Mouse (Mus musculus): ENCODE measurements around the gene Pgs1. TPM values are rescaled to one million over a fixed set of nuclear protein-coding genes. Genes with fewer than 3 reads are reported as not detected.

The Pgs1 gene
- polyA plus RNA-seq, 1 experiment from 2014 or later = 47.1 TPM

DNA sequence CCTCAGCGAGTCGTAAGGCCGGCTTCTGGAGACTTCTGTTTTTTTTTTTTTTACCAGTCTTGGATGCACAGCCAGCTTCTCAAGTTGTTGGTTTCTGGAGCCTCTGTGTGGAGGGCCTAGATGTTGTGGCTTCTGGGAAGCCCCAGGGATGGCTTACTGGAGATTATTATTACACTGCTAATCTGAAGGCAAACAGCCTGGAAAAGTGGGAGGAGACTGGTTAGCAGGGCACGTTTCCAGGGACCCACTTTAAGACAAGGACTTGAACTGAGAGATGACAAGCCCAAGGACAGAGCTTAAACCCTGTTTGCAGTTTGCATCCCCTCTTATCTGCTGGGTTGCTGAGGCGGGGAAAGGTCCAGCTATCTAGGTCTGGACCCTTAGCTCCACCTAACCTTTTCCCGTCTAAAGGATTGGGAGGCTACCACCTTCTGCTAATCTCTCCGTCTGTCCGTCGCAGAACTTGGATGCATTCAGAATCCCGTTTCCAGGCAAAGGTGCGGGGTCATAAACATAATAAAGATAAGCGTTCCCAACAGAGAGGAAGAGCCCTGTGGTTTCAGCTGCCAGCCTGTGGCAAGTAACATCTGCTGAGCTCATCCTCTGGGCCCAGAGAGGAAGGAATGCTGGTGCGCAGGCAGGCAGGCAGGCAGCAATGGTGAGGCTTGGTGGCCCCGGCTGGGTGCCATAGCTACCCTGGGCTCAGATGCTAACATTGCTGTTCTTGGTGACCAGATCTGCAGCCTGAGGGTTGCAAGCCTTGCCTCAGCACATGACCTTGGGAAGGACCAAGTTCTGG is 11.6 kb upstream of the Pgs1 start:
- H3K9me3 ChIP-seq (replicated peaks) = no peaks in the 10 kb centered on the region
- peaks cover 39% of the 10 kb centered on the region for H3K4me1 ChIP-seq
- DNase-seq (ENCODE audit: low spot score) = no peak
- no peaks in the 10 kb centered on the region for H3K36me3 ChIP-seq
- H3K27ac ChIP-seq = peak overlapping the region; percentile 81
- H3K4me3 ChIP-seq = no peak overlapping the region
- 38% methylated on average over 14 of the region's 14 CpGs for WGBS
- H3K27me3 ChIP-seq (ENCODE audit: low read depth, poor library complexity, severe bottlenecking) = peaks cover 54% of the 10 kb centered on the region

DNA sequence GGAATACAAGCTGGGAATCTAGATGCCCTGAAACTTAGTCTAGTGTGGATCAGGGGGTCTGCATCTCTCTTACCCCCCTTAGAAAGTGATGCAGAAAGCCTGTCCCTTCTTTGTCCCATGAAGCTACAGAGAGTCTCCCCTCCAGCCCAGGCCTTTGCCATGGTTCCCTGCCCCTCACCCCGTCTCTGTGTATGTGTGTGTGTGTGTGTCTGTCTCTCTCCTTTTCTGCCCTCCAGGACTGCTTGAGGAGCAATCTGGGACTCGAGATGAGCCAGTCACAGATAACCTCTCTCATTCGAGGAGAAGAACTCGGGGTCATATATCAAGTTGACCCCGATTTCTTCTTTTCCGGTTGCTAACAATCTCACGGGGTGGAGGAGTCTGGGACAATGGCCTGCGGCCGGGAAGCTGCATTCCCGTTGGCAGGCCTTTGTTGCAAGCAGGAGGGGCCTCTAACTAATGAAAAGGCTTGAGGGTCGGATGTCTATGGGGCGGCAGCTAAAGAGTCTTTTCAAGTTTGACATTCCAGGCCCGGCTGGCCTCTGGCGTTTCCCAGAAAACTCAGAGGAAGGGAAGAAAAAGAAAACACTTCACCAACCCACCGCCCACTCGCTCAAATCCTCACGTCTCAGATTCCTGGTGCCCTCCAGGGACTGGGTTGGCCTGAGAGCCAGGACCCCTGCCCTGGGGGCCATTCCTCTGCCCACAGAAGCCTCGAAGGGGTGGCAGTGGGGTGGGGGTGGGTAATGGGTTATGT is 10.7 kb upstream of the Pgs1 start:
- Histone ChIP-seq H3K4me3 (peak overlapping the region; percentile 20), H3K27me3 (ENCODE audit: low read depth, poor library complexity, severe bottlenecking) (peaks cover 51% of the 10 kb centered on the region), H3K4me1 (peaks cover 33% of the 10 kb centered on the region), H3K27ac (peak overlapping the region; percentile 81), H3K9me3 (replicated peaks) (no peaks in the 10 kb centered on the region), H3K36me3 (no peaks in the 10 kb centered on the region)
- WGBS = 6% methylated on average over 18 of the region's 18 CpGs
- peak; percentile 57 for DNase-seq (ENCODE audit: low spot score)

DNA sequence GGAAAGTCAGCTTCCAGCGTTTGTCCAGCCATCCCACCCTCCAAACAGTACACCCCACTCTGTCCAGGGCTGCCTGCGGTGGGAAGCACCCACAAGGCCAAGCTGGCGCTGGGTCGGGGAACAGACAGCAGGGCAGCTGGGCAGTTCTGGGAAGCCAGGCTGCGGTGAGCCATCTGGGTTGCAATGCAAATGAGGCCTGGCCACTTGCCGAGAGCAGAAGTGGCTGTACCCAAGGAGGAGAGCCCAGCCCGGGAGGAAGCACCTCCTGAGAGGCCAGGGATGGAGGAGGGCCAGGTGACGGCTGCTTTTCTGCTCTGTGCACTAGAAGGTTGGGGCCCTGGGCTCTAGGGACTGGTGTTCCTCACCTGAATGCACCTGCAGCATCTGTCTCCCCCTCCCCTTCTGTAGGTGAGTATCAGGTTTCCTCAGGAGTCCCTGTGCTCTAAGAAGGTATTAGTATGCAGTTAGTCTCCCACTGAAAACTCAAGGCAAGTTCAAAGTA is 10.0 kb upstream of the Pgs1 start:
- no peak overlapping the region for H3K4me3 ChIP-seq
- no peak for DNase-seq (ENCODE audit: low spot score)
- H3K9me3 ChIP-seq (replicated peaks) = no peaks in the 10 kb centered on the region
- no peaks in the 10 kb centered on the region for H3K36me3 ChIP-seq
- H3K27me3 ChIP-seq (ENCODE audit: low read depth, poor library complexity, severe bottlenecking) = peaks cover 44% of the 10 kb centered on the region
- peak overlapping the region; percentile 81 for H3K27ac ChIP-seq
- WGBS = 6% methylated on average over 8 of the region's 8 CpGs
- H3K4me1 ChIP-seq = peaks cover 33% of the 10 kb centered on the region

GRCm38 (mm10) chr11:117977694-117978360 is 8.3 kb upstream of the Pgs1 start:
- H3K27ac ChIP-seq = no peak overlapping the region
- H3K36me3 ChIP-seq = no peaks in the 10 kb centered on the region
- 63% methylated on average over 5 of the region's 5 CpGs for WGBS
- peaks cover 33% of the 10 kb centered on the region for H3K27me3 ChIP-seq (ENCODE audit: low read depth, poor library complexity, severe bottlenecking)
- peaks cover 30% of the 10 kb centered on the region for H3K4me1 ChIP-seq
- H3K4me3 ChIP-seq = no peak overlapping the region
- no peak for DNase-seq (ENCODE audit: low spot score)
- no peaks in the 10 kb centered on the region for H3K9me3 ChIP-seq (replicated peaks)

DNA sequence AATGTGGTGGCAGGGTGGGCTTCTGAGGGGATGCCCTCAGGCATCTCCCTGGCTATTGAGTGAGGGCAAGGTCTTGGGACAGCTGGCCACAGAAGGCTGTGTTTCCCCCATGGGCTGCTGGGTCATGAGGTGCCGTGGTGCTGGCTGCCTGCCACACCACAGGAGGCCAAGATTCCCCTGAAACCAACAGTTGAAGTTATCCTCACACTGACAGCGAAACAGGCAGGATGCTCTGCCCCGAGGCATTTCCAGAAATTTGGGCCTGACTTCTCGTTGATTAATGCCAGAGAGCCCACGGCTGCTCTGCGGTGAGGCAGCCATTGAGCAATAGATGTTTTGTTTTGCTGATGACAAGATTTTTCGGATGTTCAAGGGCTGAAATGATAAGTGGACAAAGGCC is 6.7 kb upstream of the Pgs1 start:
- DNase-seq (ENCODE audit: low spot score) = no peak
- WGBS = 77% methylated on average over 7 of the region's 7 CpGs
- H3K4me3 ChIP-seq = no peak overlapping the region
- H3K4me1 ChIP-seq = peaks cover 22% of the 10 kb centered on the region
- H3K27ac ChIP-seq = no peak overlapping the region
- peaks cover 18% of the 10 kb centered on the region for H3K27me3 ChIP-seq (ENCODE audit: low read depth, poor library complexity, severe bottlenecking)
- H3K9me3 ChIP-seq (replicated peaks) = no peaks in the 10 kb centered on the region
- H3K36me3 ChIP-seq = no peaks in the 10 kb centered on the region

DNA sequence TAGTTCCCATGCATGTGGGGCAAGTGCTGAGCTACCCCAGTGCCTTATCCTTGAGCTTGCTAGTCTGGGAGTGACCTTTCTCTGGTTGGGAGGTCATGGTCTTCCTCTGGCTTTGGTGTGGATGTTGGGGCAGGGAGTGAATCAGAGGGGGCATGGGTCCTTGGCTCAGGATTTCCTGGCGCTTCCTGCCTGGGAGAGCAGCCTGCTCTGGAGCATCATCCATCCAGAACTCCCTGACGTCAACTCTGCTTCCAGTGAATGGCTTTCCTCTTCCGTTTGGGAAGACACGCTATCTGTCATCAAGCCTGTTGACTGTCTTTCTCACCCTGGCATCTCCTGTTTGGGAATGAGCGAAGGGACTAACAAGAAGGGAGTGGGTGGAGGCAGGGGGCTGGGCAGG is 3.7 kb upstream of the Pgs1 start:
- WGBS = 67% methylated on average over 5 of the region's 5 CpGs
- no peak overlapping the region for H3K4me3 ChIP-seq
- no peaks in the 10 kb centered on the region for H3K36me3 ChIP-seq
- H3K9me3 ChIP-seq (replicated peaks) = no peaks in the 10 kb centered on the region
- peaks cover 13% of the 10 kb centered on the region for H3K4me1 ChIP-seq
- H3K27me3 ChIP-seq (ENCODE audit: low read depth, poor library complexity, severe bottlenecking) = no peaks in the 10 kb centered on the region
- no peak for DNase-seq (ENCODE audit: low spot score)
- no peak overlapping the region for H3K27ac ChIP-seq

DNA sequence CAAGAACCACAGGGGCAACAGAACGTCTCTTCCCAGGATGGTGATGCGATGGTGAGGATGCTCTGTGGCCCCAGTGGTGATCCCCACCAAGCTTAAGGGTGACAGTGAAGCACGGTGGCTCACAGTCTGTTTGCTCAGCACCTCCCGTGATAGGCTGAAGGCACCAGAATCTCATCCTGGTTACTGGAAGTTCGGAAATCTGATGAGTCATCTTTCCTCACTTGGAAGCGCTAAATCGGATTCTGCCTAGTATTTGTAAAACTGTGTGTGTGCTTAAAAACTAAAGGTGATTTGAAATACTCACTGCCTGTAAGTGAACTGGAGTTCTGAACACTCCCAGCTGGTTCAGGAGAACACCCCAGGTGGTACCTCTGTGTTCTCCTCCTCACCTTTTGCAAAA is 2.3 kb upstream of the Pgs1 start:
- Histone ChIP-seq H3K9me3 (replicated peaks) (no peaks in the 10 kb centered on the region), H3K27me3 (ENCODE audit: low read depth, poor library complexity, severe bottlenecking) (no peaks in the 10 kb centered on the region)
- 72% methylated on average over 7 of the region's 7 CpGs for WGBS

GRCm38 (mm10) chr11:117987032-117987451 is 950 bp downstream of the Pgs1 start:
- peak overlapping the region; percentile 91 for H3K27ac ChIP-seq
- no peak for DNase-seq (ENCODE audit: low spot score)
- H3K4me3 ChIP-seq = peak overlapping the region; percentile 100
- under 1% methylated on average over 32 of the region's 32 CpGs for WGBS
- H3K27me3 ChIP-seq (ENCODE audit: low read depth, poor library complexity, severe bottlenecking) = no peaks in the 10 kb centered on the region
- no peaks in the 10 kb centered on the region for H3K9me3 ChIP-seq (replicated peaks)
- H3K4me1 ChIP-seq = peaks cover 33% of the 10 kb centered on the region
- H3K36me3 ChIP-seq = no peaks in the 10 kb centered on the region

More for the DNA sequence above, 2.3 kb upstream of the Pgs1 start:
- Histone ChIP-seq H3K27ac (no peak overlapping the region), H3K36me3 (no peaks in the 10 kb centered on the region), H3K4me3 (no peak overlapping the region), H3K4me1 (peaks cover 25% of the 10 kb centered on the region)
- no peak for DNase-seq (ENCODE audit: low spot score)

DNA sequence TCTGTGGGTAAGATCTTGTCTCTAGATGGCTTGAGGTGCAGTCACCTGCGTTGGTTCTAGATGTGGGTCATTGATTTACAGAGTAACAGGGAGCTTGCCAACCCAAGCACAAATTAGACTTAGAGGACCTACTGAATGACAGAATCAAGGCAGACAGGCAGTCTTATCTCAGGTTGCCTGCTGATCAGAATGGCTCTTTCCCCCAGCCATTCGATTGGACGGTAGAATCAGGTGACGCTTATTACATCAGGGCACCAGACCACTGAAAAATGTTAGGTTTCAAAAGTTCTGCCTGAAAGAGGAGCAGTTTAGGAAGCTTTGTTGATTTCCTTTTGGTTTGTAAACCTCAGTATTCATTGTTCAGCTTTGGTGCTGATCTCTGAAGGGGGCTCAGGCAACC is 1.9 kb downstream of the Pgs1 start:
- Histone ChIP-seq H3K27ac (no peak overlapping the region), H3K27me3 (ENCODE audit: low read depth, poor library complexity, severe bottlenecking) (no peaks in the 10 kb centered on the region), H3K9me3 (replicated peaks) (no peaks in the 10 kb centered on the region), H3K4me3 (peak overlapping the region; percentile 100), H3K36me3 (0 out of 2 replicates have a peak, but pooled peaks cover 3% of the 10 kb centered on the region), H3K4me1 (peaks cover 41% of the 10 kb centered on the region)
- 65% methylated on average over 4 of the region's 4 CpGs for WGBS
- DNase-seq (ENCODE audit: low spot score) = no peak

DNA sequence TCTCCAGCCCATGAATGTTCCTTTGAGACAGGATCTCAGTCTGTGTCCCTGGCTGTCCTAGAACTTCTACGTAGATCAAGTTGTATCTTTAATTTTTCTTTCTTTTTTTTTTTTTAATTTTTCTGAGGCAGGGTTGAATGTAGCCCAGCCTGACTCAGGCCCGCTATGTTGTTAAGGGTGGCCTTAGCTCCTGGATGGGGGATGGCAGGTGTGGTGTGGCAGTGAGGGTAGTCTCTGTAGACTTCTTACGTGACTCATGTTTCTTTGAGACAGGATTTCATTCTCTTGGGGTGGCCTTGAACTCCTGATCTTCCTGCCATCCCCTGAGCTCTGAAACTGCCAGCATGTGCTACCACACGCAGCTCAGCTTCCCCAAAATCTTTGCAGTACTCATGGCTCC is 3.1 kb downstream of the Pgs1 start:
- 93% methylated on average over 4 of the region's 4 CpGs for WGBS
- no peaks in the 10 kb centered on the region for H3K9me3 ChIP-seq (replicated peaks)
- H3K4me1 ChIP-seq = peaks cover 54% of the 10 kb centered on the region
- H3K4me3 ChIP-seq = no peak overlapping the region
- H3K36me3 ChIP-seq = 0 out of 2 replicates have a peak, but pooled peaks cover 3% of the 10 kb centered on the region
- no peak overlapping the region for H3K27ac ChIP-seq
- no peak for DNase-seq (ENCODE audit: low spot score)
- no peaks in the 10 kb centered on the region for H3K27me3 ChIP-seq (ENCODE audit: low read depth, poor library complexity, severe bottlenecking)

- no peak for DNase-seq (ENCODE audit: low spot score)
- Histone ChIP-seq H3K9me3 (replicated peaks) (no peaks in the 10 kb centered on the region), H3K4me1 (peaks cover 61% of the 10 kb centered on the region), H3K36me3 (0 out of 2 replicates have a peak, but pooled peaks cover 3% of the 10 kb centered on the region), H3K27ac (no peak overlapping the region), H3K27me3 (ENCODE audit: low read depth, poor library complexity, severe bottlenecking) (no peaks in the 10 kb centered on the region), H3K4me3 (no peak overlapping the region)
- 69% methylated on average over 10 of the region's 10 CpGs for WGBS
Measured at GRCm38 (mm10) chr11:117989926-117990325, 3.8 kb downstream of the Pgs1 start.

DNA sequence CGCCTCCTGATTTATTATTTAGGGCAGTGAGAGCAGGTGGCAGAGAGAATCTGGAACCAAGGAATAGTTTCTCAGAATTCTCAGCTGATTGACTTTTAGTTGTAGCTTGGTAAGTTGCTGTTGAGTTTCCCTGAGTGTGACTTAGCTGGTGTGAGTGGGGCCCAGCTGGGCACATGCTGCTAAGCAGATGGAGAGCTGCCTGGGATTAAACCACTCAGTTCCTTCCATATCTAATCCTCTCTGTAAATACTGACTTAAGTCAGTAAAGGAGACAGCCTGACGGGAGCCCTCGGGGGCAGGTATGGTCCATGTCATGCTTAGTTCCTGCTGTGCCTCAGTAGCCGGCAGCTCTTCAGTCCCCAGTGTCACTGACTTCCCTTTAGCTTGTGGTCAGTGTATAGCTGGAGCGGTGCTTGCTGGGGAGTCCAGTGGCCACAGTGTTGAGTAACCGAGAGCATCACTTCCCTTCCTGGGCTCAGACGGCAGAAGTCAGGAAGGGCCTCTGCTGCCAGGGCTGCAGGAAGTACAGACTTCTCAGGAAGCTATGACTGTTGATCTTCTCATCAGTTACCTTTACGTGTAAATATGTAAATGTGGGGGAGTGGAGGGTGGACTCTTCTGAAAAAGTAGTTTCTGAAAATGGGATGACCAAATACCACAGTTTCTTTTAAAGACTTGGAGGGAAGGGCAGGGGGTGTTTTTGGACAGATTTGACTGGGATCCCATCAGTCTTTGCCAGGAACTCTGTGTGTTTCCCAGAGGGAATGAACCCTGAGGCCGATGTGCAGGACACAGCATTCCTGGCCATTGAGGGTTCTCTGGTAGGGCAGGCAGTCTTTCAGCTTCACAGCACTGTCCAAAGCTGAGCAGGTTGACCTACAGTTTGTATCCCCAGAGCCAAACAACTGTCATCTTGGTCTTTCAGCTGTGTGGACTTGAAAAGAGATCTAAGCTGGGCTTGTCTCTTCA is 5.7 kb downstream of the Pgs1 start:
- H3K27ac ChIP-seq = 0 out of 2 replicates have a peak overlapping the region, but pooled peaks have one; percentile 14
- 0 out of 2 replicates have a peak, but pooled peaks cover 3% of the 10 kb centered on the region for H3K36me3 ChIP-seq
- no peaks in the 10 kb centered on the region for H3K9me3 ChIP-seq (replicated peaks)
- H3K27me3 ChIP-seq (ENCODE audit: low read depth, poor library complexity, severe bottlenecking) = no peaks in the 10 kb centered on the region
- DNase-seq (ENCODE audit: low spot score) = no peak
- peaks cover 67% of the 10 kb centered on the region for H3K4me1 ChIP-seq
- H3K4me3 ChIP-seq = no peak overlapping the region
- WGBS = 71% methylated on average over 9 of the region's 9 CpGs
